Mouse (Mus musculus): ENCODE measurements around the gene Nup93. TPM values are rescaled to one million over a fixed set of nuclear protein-coding genes. Genes with fewer than 3 reads are reported as not detected.
A peak's percentile ranks its signal among the peaks of the same experiment; 100 is the strongest.

The Nup93 gene
- total RNA-seq (2012; rRNA removed) (46.0 and 65.9 TPM in 2 replicates), total RNA-seq (2014; rRNA removed) (86.2 and 88.3 TPM in 2 replicates), polyA plus RNA-seq (2012; ENCODE audit: insufficient read length, low read depth) (99.6 and 102 TPM in 2 replicates)

GRCm38 (mm10) chr8:94214252-94215173, at the start of gene Nup93:
Gene Nup93, plus strand, starts transcription at chr8:94214564.
- Histone ChIP-seq H3K27me3 (replicated peaks) (peaks cover 1% of the 10 kb centered on the region), H3K4me3 (replicated peaks in 1 of 3; ENCODE audit: low read depth in 2 of 3, low read length in 2 of 3, poor library complexity in 1 of 3) (peak within 1 kb of the TSS; percentile 81 to 91 (median 89)), H3K27ac (ENCODE audit: insufficient read depth, low read depth) (0 out of 2 replicates have a peak within 1 kb of the TSS, but pooled peaks have one; percentile 25), H3K9ac (ENCODE audit: insufficient read depth, low read depth) (peak within 1 kb of the TSS; percentile 63), H3K36me3 (replicated peaks in 1 of 2; ENCODE audit: control insufficient read depth in 1 of 2, insufficient read depth in 1 of 2, low read length in 1 of 2) (peaks cover 0 to 20% of the 10 kb centered on the region in 2 experiments), H3K79me2 (replicated peaks; ENCODE audit: control insufficient read depth, extremely low read depth, insufficient read depth, poor library complexity, severe bottlenecking) (peaks cover 20% of the 10 kb centered on the region), H3K9me3 (replicated peaks; ENCODE audit: low read length) (no peaks in the 10 kb centered on the region), H3K4me1 (ENCODE audit: control insufficient read depth in 1 of 2, insufficient read depth in 2 of 2) (peaks cover 9 to 34% of the 10 kb centered on the region in 2 experiments), H3K4me2 (ENCODE audit: insufficient read depth, low read depth, poor library complexity, severe bottlenecking) (peak within 1 kb of the TSS; percentile 93)
- dilution Hi-C loops (cut with MboI; ENCODE audit: extremely low pct_ligation_motif_present, extremely low pct_unique_long_range_greater_than_20kb, low sequenced_read_pairs) = no loop called here
- in situ Hi-C loops (cut with MboI; ENCODE audit: low pct_ligation_motif_present, low pct_unique_long_range_greater_than_20kb, low sequenced_read_pairs) = no loop called here
- DNase-seq (ENCODE audit: extremely low read depth) = peak; percentile 98
- TF ChIP-seq HCFC1 (IDR thresholded peaks at IDR 0.05; ENCODE audit: low read depth, low read length) (peak; percentile 82), TBP (conservative IDR thresholded peaks at IDR 0.05; ENCODE audit: low read depth, low read length) (no peak), BHLHE40 (IDR thresholded peaks at IDR 0.05; ENCODE audit: low read depth, low read length) (no peak; the same call in 1 of the 2 replicates), PAX5 (IDR thresholded peaks at IDR 0.05; ENCODE audit: low read length) (no peak), RCOR1 (conservative IDR thresholded peaks at IDR 0.05; ENCODE audit: low read depth, low read length) (no peak), EP300 (IDR thresholded peaks at IDR 0.05; ENCODE audit: low read length) (no peak), SIN3A (IDR thresholded peaks at IDR 0.05; ENCODE audit: low read length) (no peak), GABPA (IDR thresholded peaks at IDR 0.05; ENCODE audit: insufficient replicate concordance, low read depth, low read length) (no peak), USF2 (conservative IDR thresholded peaks at IDR 0.05; ENCODE audit: low read depth, low read length) (0 out of 2 replicates have a peak, but pooled peaks have one; percentile 33), MAZ (IDR thresholded peaks at IDR 0.05; ENCODE audit: low read depth, low read length) (no peak), RAD21 (IDR thresholded peaks at IDR 0.05; ENCODE audit: low read depth, low read length) (no peak), TCF12 (IDR thresholded peaks at IDR 0.05; ENCODE audit: low read depth, low read length) (no peak), JUN (IDR thresholded peaks at IDR 0.05; ENCODE audit: insufficient read depth, low read depth, low read length) (no peak), CHD2 (IDR thresholded peaks at IDR 0.05; ENCODE audit: low read length) (peak; percentile 53), ETS1 (conservative IDR thresholded peaks at IDR 0.05; ENCODE audit: low read depth, low read length) (no peak), KAT2A (IDR thresholded peaks at IDR 0.05; ENCODE audit: insufficient replicate concordance, low read length) (no peak; the same call in 1 of the 2 replicates), CHD1 (IDR thresholded peaks at IDR 0.05; ENCODE audit: low read depth, low read length) (no peak), ELF1 (IDR thresholded peaks at IDR 0.05; ENCODE audit: low read depth, low read length) (peak; percentile 53), MXI1 (IDR thresholded peaks at IDR 0.05; ENCODE audit: low read depth, low read length) (peak; percentile 89), IRF4 (IDR thresholded peaks at IDR 0.05; ENCODE audit: low read depth, low read length) (no peak), POLR2AphosphoS2 (IDR thresholded peaks at IDR 0.05; ENCODE audit: low read depth, low read length) (0 out of 2 replicates have a peak, but pooled peaks have one; percentile 51), SMC3 (IDR thresholded peaks at IDR 0.05; ENCODE audit: low read depth, low read length) (no peak), POLR2A (IDR thresholded peaks at IDR 0.05; ENCODE audit: low read depth, low read length) (peak; percentile 94), MEF2A (IDR thresholded peaks at IDR 0.05; ENCODE audit: borderline replicate concordance, low read depth, low read length) (no peak), NELFE (IDR thresholded peaks at IDR 0.05; ENCODE audit: low read depth, low read length) (peak; percentile 81), ZMIZ1 (IDR thresholded peaks at IDR 0.05; ENCODE audit: low read depth, low read length) (peak; percentile 62; the same call in 1 of the 2 replicates), UBTF (IDR thresholded peaks at IDR 0.05; ENCODE audit: low read depth, low read length) (no peak), ZC3H11A (IDR thresholded peaks at IDR 0.05; ENCODE audit: low read depth, low read length) (no peak), E2F4 (IDR thresholded peaks at IDR 0.05; ENCODE audit: insufficient replicate concordance, low read depth, low read length) (no peak), MYC (IDR thresholded peaks at IDR 0.05; ENCODE audit: low read depth, low read length) (peak; percentile 26; the same call in 1 of the 2 replicates), JUND (conservative IDR thresholded peaks at IDR 0.05; ENCODE audit: low read depth, low read length) (no peak), NRF1 (IDR thresholded peaks at IDR 0.05; ENCODE audit: low read depth, low read length) (peak; percentile 64; the same call in 1 of the 2 replicates), ZKSCAN1 (IDR thresholded peaks at IDR 0.05; ENCODE audit: borderline replicate concordance, low read depth, low read length) (no peak), ZNF384 (IDR thresholded peaks at IDR 0.05; ENCODE audit: low read depth, low read length) (no peak), USF1 (IDR thresholded peaks at IDR 0.05; ENCODE audit: low read depth, low read length) (peak; percentile 73), MAX (IDR thresholded peaks at IDR 0.05; ENCODE audit: low read length) (peak; percentile 63; the same call in 1 of the 2 replicates), CTCF (conservative IDR thresholded peaks at IDR 0.05 in 1 of 2, IDR thresholded peaks at IDR 0.05 in 1 of 2; ENCODE audit: low read depth in 2 of 2, low read length in 2 of 2) (no peak)
